Mouse (Mus musculus) embryo, embryonic 10.5 days (tissue): ENCODE measurements around the gene Cd36.
A peak's percentile ranks its signal among the peaks of the same experiment; 100 is the strongest.
"Not testable (repeated sequence)": the region's sequence is repeated elsewhere in the genome, so short reads cannot be mapped to it uniquely, and the experiment has no call there.

ENCODE experiments used
- DNase-seq: peaks from one replicate; pipeline ENCODE4 v3.0.0-alpha.2; 2015; ENCODE audit warnings: low spot score

Cd36 gene

DNA sequence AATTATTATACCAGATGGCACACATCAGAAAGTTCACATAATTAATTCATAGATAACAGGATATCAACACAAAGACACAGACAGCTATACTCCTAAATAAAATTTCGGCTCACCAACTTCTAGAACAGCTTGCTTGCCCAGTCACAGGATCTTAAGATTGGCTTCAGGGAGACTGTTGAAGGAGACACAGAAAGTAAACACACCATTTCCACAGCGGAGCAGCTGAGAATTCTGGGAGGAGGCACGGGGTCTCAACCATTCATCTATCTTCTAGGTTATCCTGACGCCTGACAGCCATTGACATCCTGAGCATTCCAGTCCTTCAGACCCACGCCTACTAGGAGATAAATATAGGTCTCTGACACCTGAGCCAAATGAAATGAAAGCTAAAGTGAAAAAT is at the start of gene Cd36:
TSS of gene Cd36 (minus strand) at position 204 of the 400 bp plus-strand sequence.
- peak; percentile 41 for DNase-seq

DNA sequence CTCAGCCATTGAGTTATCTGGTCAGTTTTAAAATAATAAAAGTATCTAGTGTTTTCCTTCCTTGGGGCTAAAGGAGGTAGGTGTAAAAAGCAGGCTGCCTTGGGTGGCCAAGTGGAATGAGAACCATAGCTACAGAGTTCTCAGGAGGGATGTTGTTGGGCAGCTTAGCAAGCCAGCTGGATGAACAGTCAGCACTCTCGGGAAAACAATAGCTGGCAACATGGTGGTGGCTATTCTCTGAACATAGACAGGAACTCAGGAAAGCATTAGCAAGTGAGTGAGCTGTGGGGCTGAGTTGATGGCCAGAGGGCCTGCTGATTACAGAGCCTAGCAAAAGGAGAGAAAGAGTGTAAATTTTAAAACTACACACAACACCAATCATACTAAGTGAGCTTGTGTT is 45.9 kb upstream of the Cd36 start:
- DNase-seq: no peak

DNA sequence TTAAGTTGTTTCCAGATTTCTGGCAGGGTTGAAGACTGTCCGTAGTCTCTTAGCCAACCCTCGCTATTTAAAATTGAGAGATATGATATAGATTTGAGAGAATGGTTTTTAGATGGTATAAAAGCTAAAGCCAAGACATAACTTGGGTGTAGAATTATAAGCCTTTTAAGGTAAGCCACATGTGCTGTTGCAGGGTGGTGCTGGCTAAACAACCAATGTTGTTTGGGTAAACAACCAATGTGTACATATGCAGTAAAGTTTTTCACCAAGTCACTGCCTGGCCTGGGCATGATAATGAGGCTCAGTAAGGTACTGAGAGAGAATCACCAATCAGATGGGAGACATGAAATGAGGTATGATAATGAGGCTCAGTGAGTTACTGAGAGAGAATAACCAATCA is 43.0 kb upstream of the Cd36 start:
- DNase-seq: not testable (repeated sequence)

DNA sequence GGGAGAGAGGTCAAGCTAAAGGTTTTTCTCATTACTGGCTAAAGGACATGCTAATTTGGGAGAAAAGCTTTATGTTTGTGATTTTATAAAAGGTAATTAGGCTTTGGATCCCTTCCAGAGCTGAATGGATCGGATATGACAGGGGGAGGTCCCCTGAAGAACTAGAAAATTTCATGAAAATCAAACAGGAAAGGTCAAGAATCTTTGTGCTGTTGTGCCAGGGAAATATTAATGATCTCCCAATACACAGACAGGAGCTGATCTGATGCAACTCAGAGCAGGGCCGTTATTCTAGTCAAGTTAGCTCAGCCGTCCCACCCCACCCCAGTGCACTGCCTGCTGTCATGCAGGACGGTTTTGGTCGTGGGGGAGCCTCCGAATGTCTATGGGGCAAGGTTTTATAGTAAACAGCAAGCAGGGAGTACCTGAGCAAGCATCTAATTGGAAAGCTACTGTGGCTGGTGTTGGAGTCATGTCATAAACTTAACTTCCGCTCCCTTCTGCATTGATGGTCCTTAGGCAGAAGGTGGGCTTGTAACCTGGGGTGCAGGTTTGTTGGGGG is 40.5 kb upstream of the Cd36 start:
- no peak for DNase-seq

DNA sequence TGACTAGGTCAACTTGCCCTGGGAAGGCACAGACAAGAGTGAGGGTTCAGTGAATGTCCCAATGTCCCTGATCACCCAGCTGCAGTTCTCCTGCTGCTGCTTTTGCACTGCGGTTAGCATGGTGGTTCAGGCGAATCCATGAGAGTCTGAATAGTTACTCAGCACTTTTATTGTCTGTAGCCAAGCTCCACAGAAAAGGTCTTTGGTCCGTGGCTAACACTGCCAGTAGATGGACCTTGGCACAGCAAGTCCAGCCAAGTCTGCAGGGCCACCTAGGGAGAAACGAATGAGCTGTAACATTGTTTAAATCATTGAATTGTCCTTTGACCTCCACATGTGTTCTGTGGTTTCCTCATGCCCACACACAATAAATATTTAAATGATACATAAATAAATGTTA is 39.9 kb upstream of the Cd36 start:
- peak; percentile 31 for DNase-seq

DNA sequence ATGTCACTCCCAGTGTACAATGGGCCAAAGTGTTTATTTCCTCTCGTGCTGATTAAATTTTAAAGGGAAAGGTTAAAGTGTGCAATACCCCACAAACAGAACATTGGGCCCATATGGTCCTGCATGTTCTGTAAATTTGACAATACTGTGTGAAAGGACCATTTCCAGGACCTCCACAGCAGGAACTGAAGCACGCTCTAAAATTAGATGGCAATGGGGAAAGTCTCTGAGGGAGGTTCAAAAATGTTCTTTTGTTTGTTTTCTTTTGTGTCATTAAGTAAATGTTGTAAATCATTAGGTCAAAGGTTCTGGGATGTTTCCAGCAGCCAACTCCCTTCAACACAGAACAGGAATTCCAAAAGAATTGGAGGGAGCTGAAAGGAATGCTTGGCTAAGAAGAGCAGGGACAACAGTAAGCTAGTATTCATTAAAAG is 35.5 kb upstream of the Cd36 start:
- peak; percentile 34 for DNase-seq

DNA sequence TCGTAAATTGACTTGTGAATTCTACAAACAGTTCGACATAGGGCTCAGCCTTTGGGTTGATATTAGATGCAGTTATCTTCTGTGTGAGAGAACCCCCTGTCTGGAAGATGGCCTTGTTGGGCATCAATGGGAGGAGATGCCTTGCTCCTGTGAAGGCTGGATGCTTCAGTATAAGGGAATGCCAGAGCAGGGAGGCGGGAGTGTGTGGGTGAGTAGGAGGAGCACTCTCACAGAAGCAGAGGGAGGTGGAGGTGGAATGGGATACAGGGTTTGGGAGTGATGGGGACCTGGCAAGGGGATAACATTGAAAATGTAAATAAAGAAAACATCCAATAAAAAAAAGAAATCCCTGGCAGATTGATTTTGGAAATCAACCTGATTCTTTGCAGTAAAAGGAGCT is 35.0 kb upstream of the Cd36 start:
- DNase-seq: no peak

DNA sequence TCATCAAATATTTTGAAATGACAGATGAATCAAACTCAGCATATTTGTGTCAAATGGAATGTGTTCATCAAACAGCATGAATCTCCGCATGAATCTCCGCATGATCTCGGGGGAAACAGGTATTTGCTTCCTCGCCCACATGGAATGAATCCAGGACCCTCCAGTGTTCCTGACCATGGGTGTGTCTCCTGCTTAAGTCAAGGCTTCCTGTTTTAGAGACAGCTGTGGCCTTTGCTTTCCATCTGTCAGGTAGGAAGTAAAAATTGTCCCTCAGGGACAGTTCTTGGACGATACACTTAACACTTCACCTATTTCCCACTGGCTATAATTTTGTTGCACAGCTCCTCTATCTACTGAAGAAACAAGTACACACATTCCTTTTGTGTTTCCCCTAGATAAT is 30.4 kb upstream of the Cd36 start:
- DNase-seq: no peak

DNA sequence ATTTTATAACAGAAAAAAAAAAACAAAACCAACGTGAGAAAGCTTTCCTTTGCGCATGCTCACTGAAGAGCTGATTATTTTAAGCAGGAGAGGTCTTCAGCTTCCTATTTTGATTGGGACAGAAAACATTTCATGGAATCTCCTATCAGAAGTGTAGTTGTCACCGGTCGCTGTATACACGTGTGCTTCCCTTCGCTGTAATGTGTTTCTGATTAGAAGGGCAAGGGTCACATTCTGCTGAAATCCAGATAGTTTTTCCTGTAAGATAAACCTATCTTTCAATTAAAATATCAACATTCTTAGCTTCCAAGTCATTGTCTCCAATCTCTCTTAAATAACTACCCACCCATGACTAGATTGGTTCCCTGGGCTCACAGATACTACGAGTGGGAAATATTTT is 16.2 kb upstream of the Cd36 start:
- peak; percentile 39 for DNase-seq

DNA sequence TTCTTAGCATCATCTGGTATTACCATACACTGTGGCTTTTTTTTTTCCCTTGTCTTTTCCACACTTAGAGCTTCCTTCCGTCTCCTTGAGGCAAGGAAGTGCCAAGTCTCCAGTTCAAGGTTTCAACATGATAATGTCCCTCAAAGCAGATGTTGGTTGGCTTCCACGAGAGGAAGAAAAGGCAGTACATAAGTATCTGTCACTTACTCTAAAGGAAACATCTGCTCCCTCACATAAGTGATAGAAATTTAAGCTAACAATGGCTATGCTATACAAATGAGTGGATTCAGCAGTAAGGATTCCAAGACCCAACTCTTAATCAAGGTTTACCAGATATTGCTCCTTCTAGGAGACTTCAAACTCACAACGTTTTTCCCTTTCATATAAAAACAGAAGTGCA is 10.3 kb upstream of the Cd36 start:
- DNase-seq: no peak

DNA sequence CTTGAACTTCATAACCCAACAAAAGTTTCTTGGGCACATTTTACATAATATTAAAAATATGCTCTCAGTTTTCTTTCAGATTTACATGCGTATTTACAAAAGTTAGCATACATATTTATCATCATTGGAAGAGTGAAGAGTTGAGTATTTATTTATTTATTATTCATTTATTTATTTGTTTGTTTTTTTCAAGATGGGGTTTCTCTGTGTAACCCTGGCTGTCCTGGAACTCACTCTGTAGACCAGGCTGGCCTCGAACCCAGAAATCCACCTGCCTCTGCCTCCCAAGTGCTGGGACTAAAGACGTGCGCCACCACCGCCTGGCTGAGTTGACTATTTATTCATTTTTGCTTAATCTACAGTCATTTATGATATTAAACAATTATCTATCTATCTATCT is 9.0 kb upstream of the Cd36 start:
- not testable (repeated sequence) for DNase-seq

DNA sequence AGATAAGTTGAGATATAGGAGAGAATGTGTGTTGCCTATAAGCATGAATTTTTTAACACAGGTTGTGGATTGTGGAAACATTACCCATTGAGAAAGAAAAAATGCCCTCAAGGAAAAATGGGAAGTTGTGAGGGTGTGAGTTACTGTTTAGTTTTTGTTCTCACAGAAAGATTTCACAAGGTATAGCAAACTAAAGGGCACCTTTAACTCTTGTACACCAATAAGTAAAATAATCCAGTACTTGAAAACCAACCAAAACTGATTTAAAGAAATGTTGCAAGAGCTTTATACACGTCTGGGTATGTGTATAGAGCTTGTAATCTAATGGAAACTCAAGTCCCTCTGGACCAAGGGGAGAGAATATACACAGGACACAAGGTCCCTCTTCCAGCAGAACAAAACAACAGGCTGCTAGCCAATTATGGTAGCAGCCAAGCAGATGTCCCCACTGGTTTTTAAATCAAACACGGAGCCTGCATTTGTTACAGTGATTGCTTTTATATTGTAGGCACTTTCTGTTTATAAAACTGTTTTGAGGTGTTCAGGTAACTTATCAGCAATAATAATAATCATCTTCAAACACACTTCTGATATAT is 5.1 kb upstream of the Cd36 start:
- no peak for DNase-seq

DNA sequence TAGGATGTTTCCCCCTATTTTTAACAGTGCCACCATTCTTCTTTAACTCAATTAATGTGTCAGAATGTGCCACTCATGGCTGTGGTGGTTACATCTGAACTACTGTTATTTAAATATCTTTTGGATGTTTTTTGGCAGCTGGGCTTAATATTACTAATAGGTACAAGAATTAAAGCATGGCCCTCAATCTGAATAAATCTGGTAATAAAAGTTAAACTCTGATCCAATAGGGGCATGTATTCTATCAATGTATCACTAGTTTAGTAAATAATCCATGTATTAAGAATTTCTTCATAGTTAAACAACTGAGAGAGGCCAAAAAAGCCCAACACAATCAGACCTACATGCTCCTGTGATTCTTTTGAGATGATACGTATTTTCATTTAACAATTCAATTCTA is 690 bp upstream of the Cd36 start:
- DNase-seq: no peak

DNA sequence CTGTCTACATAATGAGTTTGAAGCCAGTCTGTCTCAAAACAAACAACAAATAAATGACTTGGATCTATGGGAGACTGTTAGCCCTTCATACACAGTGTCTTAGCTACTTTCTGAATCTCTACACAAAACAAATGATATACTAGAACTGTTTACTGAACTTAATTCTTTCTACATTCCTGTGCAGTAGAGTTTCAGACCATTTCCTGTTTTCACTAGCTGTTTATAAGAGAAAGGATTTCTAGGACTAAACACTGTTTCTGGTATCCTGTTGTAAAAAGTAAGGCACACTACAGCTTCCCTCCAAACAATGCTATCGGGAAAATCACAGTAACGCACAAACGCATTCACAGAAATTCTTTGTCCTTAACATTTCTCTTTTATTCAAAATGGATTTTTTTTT is 2.2 kb downstream of the Cd36 start:
- DNase-seq: no peak

DNA sequence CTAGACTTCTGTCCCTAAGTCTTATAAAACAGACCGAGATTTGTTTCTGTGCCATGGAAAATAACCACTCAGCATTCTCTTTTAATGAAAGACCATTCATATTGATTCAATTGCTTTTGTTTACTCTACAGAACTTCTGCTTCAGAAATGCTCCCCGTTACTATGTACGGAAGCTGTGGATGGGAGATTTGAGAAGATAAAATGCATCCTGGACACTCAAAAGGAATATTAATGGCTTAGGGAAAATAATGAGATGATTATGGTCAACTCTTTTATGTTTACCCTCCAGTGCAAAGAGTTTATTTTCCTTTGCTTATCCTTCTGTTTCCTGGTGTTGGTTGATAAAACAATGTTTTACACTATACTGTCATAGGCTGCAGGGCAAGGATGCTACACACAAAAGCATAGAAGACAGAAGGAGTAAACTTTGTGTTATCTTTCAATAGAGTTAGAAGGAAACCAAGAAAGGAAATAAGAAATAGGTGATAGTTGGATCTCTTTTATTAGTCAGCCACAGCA is 5.2 kb downstream of the Cd36 start:
- no peak for DNase-seq

DNA sequence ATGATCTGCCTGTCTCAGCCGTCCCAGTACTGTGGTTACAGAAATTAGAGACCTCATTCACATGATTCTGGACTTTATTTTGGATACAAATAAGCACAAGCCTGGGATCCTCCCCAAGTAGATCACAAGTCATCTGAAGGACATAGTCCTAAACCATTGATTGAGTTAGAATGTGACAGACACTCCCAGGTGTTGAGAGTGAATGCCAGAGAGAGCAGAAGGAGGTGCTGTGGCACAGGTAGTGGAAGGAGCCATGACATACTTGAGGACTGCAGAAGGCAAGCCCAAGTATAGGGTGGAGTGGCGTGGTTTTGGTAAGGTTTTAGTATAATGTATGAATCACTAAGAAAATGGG is 7.1 kb downstream of the Cd36 start:
- no peak for DNase-seq

DNA sequence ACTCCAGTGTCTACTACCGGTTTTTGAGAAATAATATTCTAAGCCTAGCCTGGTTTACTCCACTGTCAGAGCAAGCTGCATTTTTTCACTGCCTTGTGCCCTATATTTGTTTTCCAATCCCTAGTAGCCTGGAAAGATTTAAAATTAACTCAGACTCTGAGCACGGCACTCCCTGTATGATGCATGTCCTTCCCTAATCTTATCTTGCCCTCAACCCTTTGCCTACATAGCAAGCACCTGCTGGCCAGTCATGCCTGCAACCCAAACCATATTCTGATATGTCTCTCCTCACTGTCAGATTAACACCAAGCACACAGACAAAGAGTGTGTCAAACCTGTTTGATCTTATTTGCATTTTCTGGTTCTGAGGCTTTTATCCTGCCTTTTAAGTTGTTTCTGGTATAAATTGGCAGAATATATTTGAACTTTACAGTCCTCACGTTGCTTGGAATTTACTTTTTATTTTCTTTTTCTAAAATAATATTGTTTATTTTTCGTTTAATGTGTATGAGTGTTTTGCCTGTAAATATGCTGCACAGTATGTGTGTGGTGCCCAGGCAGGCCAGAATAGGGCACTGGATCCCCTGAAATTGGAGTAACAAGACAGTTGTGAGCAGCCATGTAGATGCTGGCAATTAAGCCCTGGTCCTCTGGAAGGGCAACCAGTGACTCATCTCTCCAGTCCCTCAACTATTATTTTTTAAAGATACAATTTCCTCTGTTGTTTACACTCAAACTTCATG is 7.6 kb downstream of the Cd36 start:
- DNase-seq: no peak

DNA sequence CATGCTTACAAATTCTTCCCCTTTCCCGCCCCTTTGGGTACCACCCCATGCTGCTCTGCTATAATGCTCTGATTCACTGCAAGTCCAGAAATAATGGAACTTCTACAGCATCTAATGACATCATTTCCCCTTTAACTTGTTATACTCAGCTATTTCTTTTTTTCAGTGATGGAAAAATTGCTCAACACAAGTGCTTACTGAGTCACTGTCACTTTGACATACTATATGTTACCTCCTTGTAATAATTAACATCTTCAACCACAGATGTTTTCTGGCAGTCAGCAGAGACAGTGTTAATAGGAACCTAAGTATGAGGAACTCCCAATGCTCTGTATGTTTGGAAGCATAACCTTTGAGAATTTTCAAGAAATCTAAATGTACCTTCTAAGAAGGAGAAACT is 8.7 kb downstream of the Cd36 start:
- no peak for DNase-seq

DNA sequence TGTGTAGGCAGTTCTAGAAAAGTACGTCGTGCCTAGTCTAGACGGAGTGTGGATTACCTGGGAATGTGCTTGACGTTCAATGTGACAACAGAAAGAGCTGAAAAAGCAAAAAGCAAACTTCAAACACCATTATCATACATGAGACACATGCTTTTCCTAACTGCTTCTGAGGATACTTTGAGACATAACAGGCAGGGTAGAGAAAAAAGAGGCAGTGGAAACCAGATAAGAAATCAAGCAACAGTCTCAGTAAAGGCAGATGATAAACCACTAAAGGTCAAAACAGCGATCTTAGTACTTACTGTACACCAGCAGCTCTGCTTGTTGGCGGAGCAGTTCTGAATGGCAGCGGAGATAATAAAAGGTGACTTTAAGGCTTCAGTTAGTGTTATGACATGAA is 11.6 kb downstream of the Cd36 start:
- DNase-seq: no peak

DNA sequence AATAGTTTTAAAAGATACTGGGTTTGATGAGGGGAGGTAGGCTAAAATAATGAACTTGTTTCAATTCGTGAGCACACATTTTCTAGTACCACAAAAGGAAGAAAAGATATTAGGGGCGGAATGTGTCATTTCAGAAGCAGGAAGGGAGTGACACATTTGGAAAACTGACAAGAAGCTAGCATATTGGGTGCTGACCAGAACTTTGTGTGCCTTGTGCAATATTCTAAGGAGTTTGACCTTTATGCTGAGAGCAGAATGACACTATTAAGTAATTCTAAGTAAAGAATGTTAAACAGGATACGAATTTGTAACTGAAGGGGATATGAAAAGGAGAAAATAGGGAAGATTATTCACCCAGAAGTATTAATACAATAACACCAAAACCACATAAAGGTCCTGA is 12.0 kb downstream of the Cd36 start:
- no peak for DNase-seq

DNA sequence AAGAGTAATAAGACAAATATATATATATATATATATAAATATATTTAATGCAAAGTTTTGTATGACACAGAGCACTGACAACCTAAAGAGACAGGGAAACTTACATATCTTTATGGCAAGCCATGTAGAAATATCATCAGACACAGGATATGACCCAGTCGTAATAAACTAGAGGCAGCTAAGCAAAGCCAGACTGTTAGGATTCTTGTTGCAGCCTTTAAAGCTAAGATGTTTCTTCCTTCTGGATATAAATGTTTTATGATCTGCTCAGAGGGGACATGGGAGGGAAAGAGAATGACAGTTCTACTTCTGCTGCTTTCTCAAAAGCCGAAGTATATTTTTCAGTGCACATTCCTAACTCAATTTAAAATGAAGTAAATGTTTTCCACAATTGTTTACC is 14.3 kb downstream of the Cd36 start:
- no peak for DNase-seq

DNA sequence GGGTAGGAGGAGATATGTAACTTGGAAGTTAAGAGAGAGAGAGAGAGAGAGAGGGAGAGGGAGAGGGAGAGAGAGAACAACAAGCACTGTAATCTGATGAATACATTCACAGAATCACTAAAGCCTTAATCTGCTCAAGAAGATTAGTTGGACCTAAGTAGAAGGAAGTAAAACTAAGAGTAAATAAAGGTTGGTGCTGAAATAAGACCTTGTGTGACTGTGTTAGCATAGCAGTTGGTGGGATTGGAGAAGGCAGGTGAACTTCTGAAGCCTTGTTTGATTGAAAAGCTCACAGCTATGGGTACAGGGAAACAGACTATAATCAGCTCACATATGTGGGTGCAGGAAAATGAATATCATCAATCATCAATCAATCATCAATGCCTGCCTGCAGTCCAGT is 23.2 kb downstream of the Cd36 start:
- DNase-seq: no peak

DNA sequence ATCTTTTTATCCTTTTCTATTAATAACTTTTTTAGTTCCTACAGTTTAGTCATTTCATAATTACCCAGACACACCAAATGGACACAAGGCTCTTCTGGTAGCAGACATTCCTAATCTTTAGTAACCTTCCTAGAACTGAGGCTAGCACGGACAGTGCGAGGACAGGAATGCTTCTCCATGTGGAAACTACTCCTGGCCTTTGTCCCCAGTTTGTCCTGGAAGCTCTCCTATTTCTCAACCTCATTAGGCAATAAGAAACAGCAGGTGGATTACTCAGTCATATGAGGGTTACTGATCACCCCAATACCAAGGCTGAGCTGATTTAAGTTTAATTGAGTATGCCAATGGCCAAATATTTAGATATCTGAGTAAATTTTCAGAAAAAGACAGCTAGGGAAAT is 25.5 kb downstream of the Cd36 start:
- no peak for DNase-seq

DNA sequence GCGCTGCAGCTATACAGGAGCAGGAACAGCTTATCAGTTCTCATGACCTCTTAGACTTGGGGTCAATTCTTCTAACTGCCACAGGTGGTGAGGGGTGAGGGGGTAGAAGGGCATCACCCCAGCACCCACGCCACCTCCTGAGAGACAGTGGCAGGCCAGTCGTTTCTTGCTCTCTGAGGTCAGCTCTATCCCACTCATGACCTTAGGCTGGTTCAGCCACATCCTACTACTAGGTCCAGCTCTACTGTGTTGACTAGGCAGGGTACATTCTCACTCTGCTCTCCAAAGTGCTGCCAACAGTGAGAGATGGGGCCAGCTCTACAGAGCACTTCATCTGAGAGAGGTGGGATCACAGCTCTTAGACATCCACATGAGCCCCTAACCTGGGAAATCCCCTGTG is 30.2 kb downstream of the Cd36 start:
- no peak for DNase-seq
